Mouse (Mus musculus) embryonic fibroblast, embryonic 13.5 days (primary cell): ENCODE measurements around the gene Ptbp3.

Experiments
- CTCF ChIP-seq: IDR thresholded peaks from 2 replicates; pipeline ENCODE4 v1.5.1; 2011; ENCODE audit warnings: mild to moderate bottlenecking, control low read depth, low read length, moderate library complexity, borderline replicate concordance; ENCODE audit not compliant: insufficient read depth
- POLR2A ChIP-seq: IDR thresholded peaks from 2 replicates; pipeline ENCODE4 v1.6.1; 2011; ENCODE audit warnings: low read depth, mild to moderate bottlenecking, control low read depth, low read length, moderate library complexity

DNA sequence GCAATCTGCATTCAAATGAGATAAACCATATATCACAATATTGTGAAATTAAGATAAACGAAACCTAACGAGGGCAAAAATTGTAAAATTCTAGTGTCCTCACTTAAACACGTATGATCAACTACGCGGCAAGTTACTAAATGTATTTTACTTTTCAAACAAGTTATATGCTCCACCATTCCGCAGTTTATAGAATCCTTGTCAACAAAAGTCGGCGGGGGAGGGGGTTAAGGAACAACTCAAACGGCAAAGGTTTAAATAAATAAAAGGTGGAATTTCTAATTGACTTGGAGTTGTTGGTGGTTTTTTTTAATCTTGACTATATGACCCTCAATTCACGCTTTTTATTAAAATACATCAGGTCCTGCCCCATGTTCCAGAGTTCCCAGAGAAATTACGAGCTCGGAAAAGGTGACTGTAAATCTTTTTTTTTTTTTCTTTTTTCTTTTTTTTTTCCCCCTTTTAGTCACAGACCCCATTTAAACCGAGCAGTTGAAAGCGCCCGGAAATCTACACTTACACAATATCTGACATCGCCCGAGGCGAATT lies 1.1 kb downstream of the Ptbp3 start:
- TF ChIP-seq CTCF (no peak), POLR2A (no peak)
